Mouse (Mus musculus): ENCODE measurements around the gene Adat2. TPM values are rescaled to one million over a fixed set of nuclear protein-coding genes. Genes with fewer than 3 reads are reported as not detected.

The Adat2 gene
- total and polyA plus RNA-seq, 2 experiments from 2014 or later = 1.9 to 2.0 TPM

DNA sequence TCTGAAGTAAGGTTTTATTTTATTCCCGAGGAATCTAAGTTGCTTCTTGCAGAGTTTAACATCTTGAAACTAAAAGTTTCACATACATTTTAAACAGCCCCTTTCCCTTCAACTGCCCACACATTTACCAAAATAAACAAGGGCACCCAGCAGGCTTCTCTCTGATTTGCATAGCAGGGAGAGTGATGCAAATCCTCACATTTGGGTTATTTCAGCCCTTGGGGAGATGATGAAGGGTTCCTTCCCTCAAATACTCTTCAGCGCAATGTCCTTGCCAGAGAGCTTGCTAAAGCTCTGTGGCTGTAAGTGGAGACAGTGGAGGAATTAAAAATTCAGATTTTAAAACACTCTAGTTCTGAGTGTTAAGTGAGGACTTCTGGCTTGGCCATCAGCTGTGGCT is 35.2 kb downstream of the Adat2 start:
- DNase-seq (ENCODE audit: low spot score) (no peak), ATAC-seq (ENCODE audit: low FRiP score) (no peak)
- no peak overlapping the region for H3K9ac ChIP-seq (replicated peaks; ENCODE audit: low read length, poor library complexity, severe bottlenecking)
- TF ChIP-seq CTCF (IDR thresholded peaks at IDR 0.05) = no peak
- H3K27ac ChIP-seq (ENCODE audit: low read depth, low read length) = no peak overlapping the region
- H3K4me2 ChIP-seq (ENCODE audit: low read depth, low read length, poor library complexity, severe bottlenecking) = no peak overlapping the region
- no peaks in the 10 kb centered on the region for H3K4me1 ChIP-seq (ENCODE audit: insufficient read depth, low read length)
- H3K4me3 ChIP-seq (ENCODE audit: low read depth, low read length) = no peak overlapping the region
- H3K36me3 ChIP-seq (ENCODE audit: insufficient read depth, low read length) = no peaks in the 10 kb centered on the region
- no peaks in the 10 kb centered on the region for H3K9me3 ChIP-seq (ENCODE audit: low read length)
- 74% methylated on average over 2 of the region's 2 CpGs for WGBS
- no peaks in the 10 kb centered on the region for H3K27me3 ChIP-seq (ENCODE audit: insufficient read depth, low read length)

DNA sequence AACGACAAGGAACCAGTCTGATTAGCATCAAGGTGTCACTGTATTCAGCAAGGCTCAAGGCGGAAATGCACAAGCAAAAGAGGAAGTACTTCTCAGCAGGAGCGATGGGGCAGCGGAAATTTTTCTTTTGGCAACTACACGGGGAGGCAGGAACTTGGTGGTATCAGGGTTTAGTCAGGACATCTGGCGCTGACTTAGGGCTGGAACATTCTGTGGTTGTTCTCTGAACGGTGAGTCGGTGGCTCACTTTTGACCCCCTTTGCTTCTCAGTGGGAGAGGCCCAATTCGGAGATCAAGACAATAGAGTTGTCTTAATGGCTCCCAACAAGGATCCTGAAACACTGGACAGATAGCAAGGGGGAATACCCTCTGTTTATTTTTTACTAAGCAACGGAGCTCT is 39.5 kb downstream of the Adat2 start:
- DNase-seq (ENCODE audit: low spot score) (no peak), ATAC-seq (ENCODE audit: low FRiP score) (no peak)
- Histone ChIP-seq H3K9me3 (ENCODE audit: low read length) (no peaks in the 10 kb centered on the region), H3K9ac (replicated peaks; ENCODE audit: low read length, poor library complexity, severe bottlenecking) (no peak overlapping the region), H3K4me2 (ENCODE audit: low read depth, low read length, poor library complexity, severe bottlenecking) (no peak overlapping the region), H3K4me3 (ENCODE audit: low read depth, low read length) (no peak overlapping the region), H3K27me3 (ENCODE audit: insufficient read depth, low read length) (no peaks in the 10 kb centered on the region), H3K36me3 (ENCODE audit: insufficient read depth, low read length) (no peaks in the 10 kb centered on the region), H3K27ac (ENCODE audit: low read depth, low read length) (no peak overlapping the region), H3K4me1 (ENCODE audit: insufficient read depth, low read length) (no peaks in the 10 kb centered on the region)
- 89% methylated on average over 10 of the region's 10 CpGs for WGBS
- TF ChIP-seq CTCF (IDR thresholded peaks at IDR 0.05) = no peak

DNA sequence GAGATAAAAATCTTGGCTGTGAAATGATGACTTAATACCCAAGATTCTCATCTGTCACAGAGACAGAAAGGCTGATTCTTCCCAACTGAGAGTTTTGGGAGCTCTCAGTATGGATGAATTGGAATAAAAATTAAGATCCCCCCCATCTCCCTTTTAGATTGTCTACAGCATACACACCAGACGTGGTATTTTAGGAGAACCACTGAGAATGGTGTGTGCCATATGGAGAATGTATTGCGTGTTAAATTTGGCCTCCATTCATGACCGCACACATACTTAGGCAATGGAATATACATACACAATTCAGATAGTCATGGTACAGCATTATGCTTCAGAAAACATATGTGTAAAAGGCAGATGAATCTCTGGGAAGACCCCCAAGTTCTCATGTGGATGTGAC is 40.8 kb downstream of the Adat2 start:
- no peaks in the 10 kb centered on the region for H3K27me3 ChIP-seq (ENCODE audit: insufficient read depth, low read length)
- H3K9me3 ChIP-seq (ENCODE audit: low read length) = no peaks in the 10 kb centered on the region
- H3K27ac ChIP-seq (ENCODE audit: low read depth, low read length) = no peak overlapping the region
- no peak for DNase-seq (ENCODE audit: low spot score)
- ATAC-seq (ENCODE audit: low FRiP score) = no peak
- H3K4me3 ChIP-seq (ENCODE audit: low read depth, low read length) = no peak overlapping the region
- no peaks in the 10 kb centered on the region for H3K4me1 ChIP-seq (ENCODE audit: insufficient read depth, low read length)
- WGBS = 89% methylated on average over 3 of the region's 3 CpGs
- H3K9ac ChIP-seq (replicated peaks; ENCODE audit: low read length, poor library complexity, severe bottlenecking) = no peak overlapping the region
- no peak for TF ChIP-seq CTCF (IDR thresholded peaks at IDR 0.05)
- H3K36me3 ChIP-seq (ENCODE audit: insufficient read depth, low read length) = no peaks in the 10 kb centered on the region
- no peak overlapping the region for H3K4me2 ChIP-seq (ENCODE audit: low read depth, low read length, poor library complexity, severe bottlenecking)

- Histone ChIP-seq H3K4me3 (ENCODE audit: low read depth, low read length) (no peak overlapping the region), H3K9ac (replicated peaks; ENCODE audit: low read length, poor library complexity, severe bottlenecking) (no peak overlapping the region), H3K27me3 (ENCODE audit: insufficient read depth, low read length) (no peaks in the 10 kb centered on the region), H3K9me3 (ENCODE audit: low read length) (no peaks in the 10 kb centered on the region), H3K4me2 (ENCODE audit: low read depth, low read length, poor library complexity, severe bottlenecking) (no peak overlapping the region), H3K27ac (ENCODE audit: low read depth, low read length) (no peak overlapping the region), H3K4me1 (ENCODE audit: insufficient read depth, low read length) (no peaks in the 10 kb centered on the region), H3K36me3 (ENCODE audit: insufficient read depth, low read length) (no peaks in the 10 kb centered on the region)
- ATAC-seq (ENCODE audit: low FRiP score) (no peak), DNase-seq (ENCODE audit: low spot score) (peak; percentile 15)
- TF ChIP-seq CTCF (IDR thresholded peaks at IDR 0.05) = no peak
- 23% methylated on average over 3 of the region's 3 CpGs for WGBS
Observed at GRCm38 (mm10) chr10:13596073-13596472, 43.4 kb downstream of the Adat2 start.

DNA sequence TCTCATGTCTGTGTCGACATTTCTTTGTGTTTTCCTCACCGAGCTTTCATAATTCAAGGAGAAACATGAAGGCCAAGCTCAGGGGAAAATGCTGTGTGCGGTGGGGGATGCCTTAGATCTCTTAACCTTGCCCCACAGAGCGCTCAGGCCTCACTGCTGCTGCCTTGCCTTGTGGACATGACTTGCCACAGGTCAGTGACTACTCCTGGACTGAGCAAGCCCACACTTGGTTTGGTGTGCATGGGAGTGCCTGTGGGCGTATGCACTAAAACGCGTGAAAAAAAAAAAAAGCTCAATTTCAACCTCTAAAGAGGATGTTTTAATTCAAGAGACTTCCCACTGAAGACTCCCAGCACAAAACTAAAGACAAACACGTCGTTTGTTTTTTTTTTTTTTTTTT is 44.2 kb downstream of the Adat2 start:
- Histone ChIP-seq H3K9me3 (ENCODE audit: low read length) (no peaks in the 10 kb centered on the region), H3K27me3 (ENCODE audit: insufficient read depth, low read length) (no peaks in the 10 kb centered on the region), H3K4me1 (ENCODE audit: insufficient read depth, low read length) (no peaks in the 10 kb centered on the region), H3K27ac (ENCODE audit: low read depth, low read length) (no peak overlapping the region), H3K4me2 (ENCODE audit: low read depth, low read length, poor library complexity, severe bottlenecking) (no peak overlapping the region), H3K4me3 (ENCODE audit: low read depth, low read length) (no peak overlapping the region), H3K9ac (replicated peaks; ENCODE audit: low read length, poor library complexity, severe bottlenecking) (no peak overlapping the region), H3K36me3 (ENCODE audit: insufficient read depth, low read length) (no peaks in the 10 kb centered on the region)
- DNase-seq (ENCODE audit: low spot score) (no peak), ATAC-seq (ENCODE audit: low FRiP score) (no peak)
- no peak for TF ChIP-seq CTCF (IDR thresholded peaks at IDR 0.05)
- 76% methylated on average over 9 of the region's 9 CpGs for WGBS

GRCm38 (mm10) chr10:13597491-13597890 is 44.8 kb downstream of the Adat2 start:
- Histone ChIP-seq H3K9ac (replicated peaks; ENCODE audit: low read length, poor library complexity, severe bottlenecking) (no peak overlapping the region), H3K4me2 (ENCODE audit: low read depth, low read length, poor library complexity, severe bottlenecking) (no peak overlapping the region), H3K9me3 (ENCODE audit: low read length) (no peaks in the 10 kb centered on the region), H3K36me3 (ENCODE audit: insufficient read depth, low read length) (no peaks in the 10 kb centered on the region), H3K27me3 (ENCODE audit: insufficient read depth, low read length) (no peaks in the 10 kb centered on the region), H3K27ac (ENCODE audit: low read depth, low read length) (no peak overlapping the region), H3K4me1 (ENCODE audit: insufficient read depth, low read length) (no peaks in the 10 kb centered on the region), H3K4me3 (ENCODE audit: low read depth, low read length) (no peak overlapping the region)
- WGBS = 85% methylated on average over 8 of the region's 8 CpGs
- no peak for ATAC-seq (ENCODE audit: low FRiP score)
- no peak for DNase-seq (ENCODE audit: low spot score)
- no peak for TF ChIP-seq CTCF (IDR thresholded peaks at IDR 0.05)

Measured in midbrain, postnatal 0 days (tissue).